Mouse (Mus musculus) liver, embryonic 13.5 days (tissue): ENCODE data around the gene Creg1. TPM values are rescaled to one million over a fixed set of nuclear protein-coding genes. Genes with fewer than 3 reads are reported as not detected.

Experiments
- ATAC-seq: fragments of 200-750 bp; cut with Nextera tagmentation; 2 replicates; pipeline ENCODE4 v1.8.0; 2017; ENCODE audit warnings: low read depth, mild to moderate bottlenecking, moderate number of reproducible peaks, moderate library complexity
- DNase-seq: peaks from one replicate; pipeline ENCODE4 v3.0.0; 2022
- H3K27ac ChIP-seq: fragments of 300-500 bp; sonication (generic); 2 replicates; pipeline ENCODE4 v1.5.1; 2015; ENCODE audit warnings: moderate library complexity, mild to moderate bottlenecking, inconsistent platforms
- H3K27me3 ChIP-seq: fragments of 300-500 bp; sonication (generic); 2 replicates; pipeline ENCODE4 v1.6.1; 2015; ENCODE audit warnings: mild to moderate bottlenecking, inconsistent platforms
- H3K36me3 ChIP-seq: fragments of 300-500 bp; sonication (generic); 2 replicates; pipeline ENCODE4 v1.6.1; 2015; ENCODE audit warnings: mild to moderate bottlenecking, inconsistent platforms
- H3K4me1 ChIP-seq: fragments of 300-500 bp; sonication (generic); replicated peaks from 2 replicates; pipeline ENCODE4 v1.6.1; 2015; ENCODE audit warnings: inconsistent platforms
- H3K4me2 ChIP-seq: fragments of 300-500 bp; sonication (generic); 2 replicates; pipeline ENCODE4 v1.6.1; 2015; ENCODE audit warnings: inconsistent platforms, mild to moderate bottlenecking, moderate library complexity
- H3K4me3 ChIP-seq: fragments of 300-500 bp; sonication (generic); replicated peaks from 2 replicates; pipeline ENCODE4 v1.5.1; 2015; ENCODE audit warnings: mild to moderate bottlenecking, inconsistent platforms
- H3K9ac ChIP-seq: fragments of 300-500 bp; sonication (generic); 2 replicates; pipeline ENCODE4 v1.6.1; 2015; ENCODE audit warnings: mild to moderate bottlenecking, inconsistent platforms
- H3K9me3 ChIP-seq: fragments of 300-500 bp; sonication (generic); replicated peaks from 2 replicates; pipeline ENCODE4 v1.6.1; 2016; ENCODE audit warnings: inconsistent platforms
- WGBS: fragments of 180-500 bp; shearing (Covaris S2); methylation state at CpG from one replicate; pipeline ENCODE4 v1.1.7; 2015; ENCODE audit not compliant: insufficient replicate concordance; 5-methylcytosine and 5-hydroxymethylcytosine counted together
- polyA plus RNA-seq: library from polyadenylated mRNA; unstranded; fragments of >200 nt; fragmentation: Nextera tagmentation; extraction: Ambion mirVana; gene quantifications from 2 replicates; pipeline ENCODE4 v1.2.1, GENCODE M21; 2015

The Creg1 gene
- 334 and 344 TPM in 2 replicates for polyA plus RNA-seq

GRCm38 (mm10) chr1:165763635-165764372 is at the start of gene Creg1:
Gene Creg1, plus strand, starts transcription at chr1:165763746.
- ATAC-seq, result peak; percentile 87
- WGBS, result under 1% methylated on average over 57 of the region's 57 CpGs
- H3K36me3 ChIP-seq, result peaks cover 15% of the 10 kb centered on the region

GRCm38 (mm10) chr1:165713798-165714197 is 49.7 kb upstream of the Creg1 start:
- no peak overlapping the region for H3K9ac ChIP-seq
- ATAC-seq (no peak), DNase-seq (no peak)
- H3K9me3 ChIP-seq, result no peaks in the 10 kb centered on the region
- peaks cover 32% of the 10 kb centered on the region for H3K4me1 ChIP-seq
- H3K36me3 ChIP-seq, result no peaks in the 10 kb centered on the region
- no peak overlapping the region for H3K4me3 ChIP-seq
- no peak overlapping the region for H3K4me2 ChIP-seq
- no peak overlapping the region for H3K27ac ChIP-seq
- peaks cover 4% of the 10 kb centered on the region for H3K27me3 ChIP-seq
- 70% methylated on average over 5 of the region's 5 CpGs for WGBS

More at GRCm38 (mm10) chr1:165763635-165764372, at the start of gene Creg1:
- peaks cover 58% of the 10 kb centered on the region for H3K4me1 ChIP-seq
- H3K9ac ChIP-seq, result peak within 1 kb of the TSS; percentile 98
- H3K9me3 ChIP-seq, result no peaks in the 10 kb centered on the region
- H3K27ac ChIP-seq, result peak within 1 kb of the TSS; percentile 97
- peak within 1 kb of the TSS; percentile 89 for H3K4me2 ChIP-seq
- no peaks in the 10 kb centered on the region for H3K27me3 ChIP-seq
- peak within 1 kb of the TSS; percentile 94 for H3K4me3 ChIP-seq
- peak; percentile 95 for DNase-seq

GRCm38 (mm10) chr1:165716426-165716825 is 47.1 kb upstream of the Creg1 start:
- ATAC-seq (no peak), DNase-seq (no peak)
- no peaks in the 10 kb centered on the region for H3K36me3 ChIP-seq
- no peak overlapping the region for H3K27ac ChIP-seq
- no peaks in the 10 kb centered on the region for H3K9me3 ChIP-seq
- no peak overlapping the region for H3K4me3 ChIP-seq
- H3K27me3 ChIP-seq, result no peaks in the 10 kb centered on the region
- H3K9ac ChIP-seq, result no peak overlapping the region
- H3K4me1 ChIP-seq, result peaks cover 17% of the 10 kb centered on the region
- H3K4me2 ChIP-seq, result no peak overlapping the region
- WGBS, result 69% methylated on average over 4 of the region's 4 CpGs

- Histone ChIP-seq H3K36me3 (no peaks in the 10 kb centered on the region), H3K9ac (no peak overlapping the region), H3K4me2 (peak overlapping the region; percentile 46), H3K4me3 (no peak overlapping the region), H3K27me3 (no peaks in the 10 kb centered on the region), H3K9me3 (no peaks in the 10 kb centered on the region), H3K4me1 (peaks cover 17% of the 10 kb centered on the region), H3K27ac (peak overlapping the region; percentile 70)
- DNase-seq, result no peak
- 23% methylated on average over 11 of the region's 11 CpGs for WGBS
- peak; percentile 71 for ATAC-seq
Measured at GRCm38 (mm10) chr1:165717711-165718542, 45.6 kb upstream of the Creg1 start.

GRCm38 (mm10) chr1:165718543-165719105 is 44.9 kb upstream of the Creg1 start:
- no peak overlapping the region for H3K9ac ChIP-seq
- H3K4me2 ChIP-seq, result peak overlapping the region; percentile 46
- no peaks in the 10 kb centered on the region for H3K27me3 ChIP-seq
- peak overlapping the region; percentile 8; the same call in 1 of the 2 replicates for H3K4me3 ChIP-seq
- H3K27ac ChIP-seq, result peak overlapping the region; percentile 59
- no peaks in the 10 kb centered on the region for H3K9me3 ChIP-seq
- H3K36me3 ChIP-seq, result no peaks in the 10 kb centered on the region
- peaks cover 17% of the 10 kb centered on the region for H3K4me1 ChIP-seq
- ATAC-seq (no peak), DNase-seq (no peak)
- WGBS, result 17% methylated on average over 15 of the region's 15 CpGs

- Histone ChIP-seq H3K4me3 (no peak overlapping the region), H3K9me3 (no peaks in the 10 kb centered on the region), H3K9ac (no peak overlapping the region), H3K4me1 (peaks cover 18% of the 10 kb centered on the region), H3K27ac (no peak overlapping the region), H3K4me2 (no peak overlapping the region), H3K36me3 (no peaks in the 10 kb centered on the region), H3K27me3 (no peaks in the 10 kb centered on the region)
- DNase-seq, result no peak
- WGBS, result 66% methylated on average over 9 of the region's 9 CpGs
- ATAC-seq, result no peak
Measured at GRCm38 (mm10) chr1:165722531-165723123, 40.9 kb upstream of the Creg1 start.

- no peak overlapping the region for H3K4me3 ChIP-seq
- no peaks in the 10 kb centered on the region for H3K36me3 ChIP-seq
- H3K9me3 ChIP-seq, result no peaks in the 10 kb centered on the region
- WGBS, result 44% methylated on average over 11 of the region's 11 CpGs
- peaks cover 5% of the 10 kb centered on the region; the same call in 1 of the 2 replicates for H3K4me1 ChIP-seq
- H3K27me3 ChIP-seq, result no peaks in the 10 kb centered on the region
- no peak overlapping the region for H3K27ac ChIP-seq
- no peak for ATAC-seq
- no peak overlapping the region for H3K4me2 ChIP-seq
- no peak overlapping the region for H3K9ac ChIP-seq
- no peak for DNase-seq
Measured at GRCm38 (mm10) chr1:165724219-165725033, 39.1 kb upstream of the Creg1 start.

- Histone ChIP-seq H3K9me3 (no peaks in the 10 kb centered on the region), H3K4me2 (no peak overlapping the region), H3K9ac (no peak overlapping the region), H3K27me3 (no peaks in the 10 kb centered on the region), H3K4me1 (peaks cover 5% of the 10 kb centered on the region; the same call in 1 of the 2 replicates), H3K27ac (no peak overlapping the region), H3K4me3 (no peak overlapping the region), H3K36me3 (no peaks in the 10 kb centered on the region)
- DNase-seq, result no peak
- no peak for ATAC-seq
- WGBS, result 59% methylated on average over 4 of the region's 4 CpGs
Measured at GRCm38 (mm10) chr1:165725039-165725644, 38.4 kb upstream of the Creg1 start.

- peaks cover 5% of the 10 kb centered on the region; the same call in 1 of the 2 replicates for H3K4me1 ChIP-seq
- DNase-seq, result no peak
- ATAC-seq, result no peak
- H3K27me3 ChIP-seq, result no peaks in the 10 kb centered on the region
- H3K27ac ChIP-seq, result no peak overlapping the region
- H3K4me3 ChIP-seq, result no peak overlapping the region
- H3K4me2 ChIP-seq, result no peak overlapping the region
- no peaks in the 10 kb centered on the region for H3K36me3 ChIP-seq
- WGBS, result 64% methylated on average over 1 of the region's 1 CpGs
- H3K9ac ChIP-seq, result no peak overlapping the region
- H3K9me3 ChIP-seq, result no peaks in the 10 kb centered on the region
Measured at GRCm38 (mm10) chr1:165726986-165727385, 36.6 kb upstream of the Creg1 start.

GRCm38 (mm10) chr1:165728057-165728639 is 35.4 kb upstream of the Creg1 start:
- WGBS, result 69% methylated on average over 3 of the region's 3 CpGs
- ATAC-seq, result no peak
- no peaks in the 10 kb centered on the region for H3K36me3 ChIP-seq
- no peak overlapping the region for H3K9ac ChIP-seq
- H3K4me2 ChIP-seq, result no peak overlapping the region
- no peak overlapping the region for H3K4me3 ChIP-seq
- no peaks in the 10 kb centered on the region for H3K27me3 ChIP-seq
- H3K9me3 ChIP-seq, result no peaks in the 10 kb centered on the region
- no peak for DNase-seq
- peaks cover 5% of the 10 kb centered on the region; the same call in 1 of the 2 replicates for H3K4me1 ChIP-seq
- no peak overlapping the region for H3K27ac ChIP-seq
